Mouse (Mus musculus): ENCODE measurements around the gene Rab22a.
"Not testable (repeated sequence)": the region's sequence is repeated elsewhere in the genome, so short reads cannot be mapped to it uniquely, and the experiment has no call there.

Rab22a gene

DNA sequence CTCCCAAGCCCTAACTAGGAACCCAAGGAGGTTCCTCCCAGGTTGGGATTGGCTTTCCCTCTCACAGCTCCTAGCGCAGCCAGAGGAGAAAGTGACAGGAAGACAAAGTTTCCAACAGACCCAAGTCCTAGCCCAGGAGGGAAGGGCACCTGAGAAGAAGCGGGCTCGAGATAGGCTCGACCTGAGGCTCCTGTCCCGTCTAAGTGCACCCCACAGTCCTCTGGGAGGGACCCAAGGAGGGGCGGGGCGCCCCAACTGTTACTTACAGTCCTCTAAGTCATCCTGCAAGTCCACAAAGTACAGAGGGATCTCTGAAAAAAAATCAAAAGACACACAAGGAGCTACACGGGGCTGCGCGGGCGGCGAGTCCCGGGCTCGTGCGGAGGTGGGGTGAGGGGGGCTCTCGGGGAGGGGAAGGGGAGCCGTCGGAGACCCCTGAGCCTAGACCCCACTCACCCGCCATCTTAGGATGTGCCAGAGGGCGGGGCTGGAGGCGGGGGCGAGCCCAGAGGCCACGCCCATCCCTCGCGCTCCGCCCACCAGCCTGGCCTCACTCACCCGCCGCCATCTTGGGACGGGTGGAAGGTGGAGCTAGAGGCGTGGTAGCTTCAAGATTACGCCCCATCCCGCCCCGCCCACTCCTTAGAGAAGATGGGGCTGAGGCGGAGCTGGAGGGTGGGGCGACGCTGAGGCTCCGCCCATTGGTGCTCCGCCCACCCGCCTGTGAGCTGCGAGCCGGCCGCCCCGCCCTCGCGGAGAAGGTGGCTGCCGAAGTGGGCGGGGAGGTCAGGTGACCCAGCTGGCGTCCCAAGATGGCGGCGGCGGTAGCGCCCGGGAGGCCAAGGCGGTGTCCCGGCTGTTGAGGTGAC, at the start of gene Rab22a:
Gene Rab22a, plus strand, starts transcription at position 704 of the 869 bp plus-strand sequence.
- DNase-seq (ENCODE audit: low spot score) = peak; percentile 97

DNA sequence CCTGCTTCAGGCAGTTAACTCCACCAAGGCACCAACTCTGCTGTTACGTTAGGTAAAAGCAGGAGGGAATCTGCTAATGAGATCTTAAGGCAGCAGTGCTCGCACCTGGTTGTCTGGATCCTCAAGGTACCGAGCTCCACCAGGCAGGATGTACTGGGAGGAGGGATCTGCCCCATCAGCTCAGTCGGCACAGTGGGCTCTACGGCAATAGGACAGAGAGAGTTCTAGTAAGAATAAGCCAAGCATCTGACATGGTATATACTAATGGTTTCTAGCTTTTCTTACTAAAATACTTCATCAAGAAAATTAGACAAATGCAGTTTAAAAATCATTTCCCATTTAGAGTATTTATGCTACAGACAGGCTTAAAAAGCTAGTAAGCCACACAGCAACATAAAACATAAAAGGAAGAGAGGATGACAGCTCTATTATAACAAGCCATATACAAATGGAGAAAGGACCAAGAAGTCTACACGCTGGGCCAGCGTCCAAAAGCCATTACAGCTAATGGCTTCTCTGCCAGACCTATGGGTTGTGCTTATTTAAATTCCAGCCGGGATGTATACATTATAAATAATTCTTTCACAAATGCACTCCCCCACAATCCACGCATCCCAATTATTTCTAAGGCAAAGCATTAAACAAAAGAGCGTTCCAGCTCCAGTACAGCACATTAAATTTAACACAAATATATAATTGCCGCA, 44.0 kb upstream of the Rab22a start:
- DNase-seq (ENCODE audit: low spot score) = no peak

DNA sequence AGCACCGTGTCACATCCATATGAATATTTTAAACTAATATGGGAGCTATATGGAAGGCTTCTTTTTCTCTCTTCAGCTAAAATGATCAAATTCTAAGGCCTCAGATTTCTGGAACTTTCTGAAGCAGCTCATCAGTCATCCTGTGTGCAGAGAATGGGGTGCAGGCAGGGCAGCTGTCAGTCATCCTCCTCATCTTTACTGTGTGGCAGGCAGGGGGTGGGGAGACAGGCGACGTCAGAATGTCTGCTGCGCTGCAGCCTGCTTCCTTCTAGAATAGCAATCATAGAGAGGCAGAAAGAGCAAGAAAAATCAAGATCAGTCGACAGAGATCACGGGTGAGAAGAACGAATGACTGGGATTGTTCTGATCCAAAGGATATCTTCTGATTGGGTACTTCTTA, 43.4 kb upstream of the Rab22a start:
- no peak for DNase-seq (ENCODE audit: low spot score)

DNA sequence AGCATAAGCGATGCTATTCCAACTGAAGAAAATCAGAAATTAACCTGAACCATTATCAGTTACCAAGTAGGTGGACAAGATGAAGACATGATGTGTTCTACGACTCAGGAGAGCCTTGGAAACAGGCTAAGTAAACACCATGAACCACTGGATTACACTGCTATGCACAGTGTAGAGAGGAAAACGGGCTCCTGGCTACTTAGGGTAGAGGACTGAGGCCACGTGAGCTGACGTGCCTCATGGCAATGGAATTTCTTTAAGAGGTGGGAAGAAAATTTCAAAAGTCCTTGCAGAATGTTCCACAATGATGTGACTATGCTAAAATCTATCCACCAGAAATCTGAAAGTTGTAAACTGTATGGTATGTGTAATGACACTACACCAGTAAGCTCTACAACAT, 40.4 kb upstream of the Rab22a start:
- DNase-seq (ENCODE audit: low spot score) = no peak

DNA sequence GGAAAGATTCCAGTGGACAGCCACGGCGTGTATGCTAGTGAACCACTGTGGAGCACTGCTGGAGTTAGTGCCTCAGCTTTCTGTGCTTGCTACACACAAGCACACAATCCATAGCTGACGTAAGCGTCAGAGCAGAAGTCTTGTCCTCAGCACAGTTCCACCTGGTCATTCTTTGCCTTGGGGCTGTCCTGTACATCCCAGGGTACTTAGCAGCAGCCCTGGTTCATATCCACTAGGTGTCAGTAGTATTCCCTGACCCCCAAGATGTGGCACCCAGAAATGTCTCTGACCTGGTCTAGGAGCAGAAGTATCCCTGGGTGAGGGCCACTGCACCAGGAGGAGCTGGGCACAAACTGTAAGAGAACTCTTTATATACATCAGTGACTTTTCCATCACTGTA, 38.9 kb upstream of the Rab22a start:
- DNase-seq (ENCODE audit: low spot score) = no peak

DNA sequence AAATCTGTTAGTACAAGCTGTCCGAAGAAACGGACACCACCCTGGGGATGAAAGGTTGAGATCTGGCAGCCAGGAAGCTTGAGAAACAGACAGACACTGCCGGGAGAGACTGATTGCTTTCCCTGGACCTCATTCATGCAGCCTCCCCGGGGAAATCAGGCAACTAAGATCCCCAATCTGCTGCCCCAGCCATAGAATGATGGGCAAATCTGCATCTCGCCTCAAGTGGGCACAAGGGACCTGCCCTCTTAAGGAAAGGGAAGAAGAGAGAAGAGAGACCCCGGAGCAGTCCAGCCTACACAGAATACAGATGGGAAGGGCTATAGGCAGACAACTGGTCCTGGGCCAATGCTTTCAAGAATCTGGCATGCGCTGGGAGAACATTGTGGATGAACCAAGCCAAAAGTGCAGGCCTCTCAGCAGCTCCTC, 37.4 kb upstream of the Rab22a start:
- no peak for DNase-seq (ENCODE audit: low spot score)

DNA sequence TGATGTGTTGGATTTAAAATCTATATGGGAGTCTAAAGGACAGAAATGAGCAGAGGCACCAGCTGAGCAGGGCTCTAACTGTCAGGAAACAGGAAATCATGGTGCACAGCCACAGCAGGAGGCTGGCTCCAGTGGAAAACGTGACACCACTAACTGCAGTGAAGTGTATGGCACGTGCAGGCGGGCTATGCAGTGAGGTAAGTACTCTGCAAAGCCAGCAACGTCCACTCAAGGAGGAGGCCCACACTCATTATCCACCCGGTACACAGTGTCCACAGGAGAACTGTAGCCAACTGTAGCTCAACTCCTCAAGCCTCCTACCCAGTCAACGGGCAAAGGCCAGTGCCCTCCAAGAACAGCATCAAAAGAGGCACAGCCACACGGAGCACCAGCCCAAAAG, 34.9 kb upstream of the Rab22a start:
- DNase-seq (ENCODE audit: low spot score) = no peak

DNA sequence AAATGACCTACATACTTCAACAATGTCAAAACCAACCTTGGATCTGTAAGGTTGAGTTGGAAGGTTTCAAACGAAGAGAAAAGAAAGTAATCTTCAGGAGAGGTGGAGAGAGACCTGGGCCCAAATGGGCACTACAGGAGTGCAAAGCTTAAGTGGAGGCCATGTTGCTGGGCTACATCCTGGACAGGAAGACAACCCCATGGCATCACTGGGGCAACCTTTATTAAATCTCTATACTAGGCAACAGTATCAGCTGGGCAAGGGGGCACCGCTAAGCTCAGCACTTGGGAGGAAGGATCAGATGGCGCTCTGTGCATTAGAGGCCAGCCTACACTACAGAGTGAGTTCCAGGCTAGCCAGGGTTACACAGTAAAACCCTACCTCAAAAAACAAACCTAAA, 33.8 kb upstream of the Rab22a start:
- no peak for DNase-seq (ENCODE audit: low spot score)

DNA sequence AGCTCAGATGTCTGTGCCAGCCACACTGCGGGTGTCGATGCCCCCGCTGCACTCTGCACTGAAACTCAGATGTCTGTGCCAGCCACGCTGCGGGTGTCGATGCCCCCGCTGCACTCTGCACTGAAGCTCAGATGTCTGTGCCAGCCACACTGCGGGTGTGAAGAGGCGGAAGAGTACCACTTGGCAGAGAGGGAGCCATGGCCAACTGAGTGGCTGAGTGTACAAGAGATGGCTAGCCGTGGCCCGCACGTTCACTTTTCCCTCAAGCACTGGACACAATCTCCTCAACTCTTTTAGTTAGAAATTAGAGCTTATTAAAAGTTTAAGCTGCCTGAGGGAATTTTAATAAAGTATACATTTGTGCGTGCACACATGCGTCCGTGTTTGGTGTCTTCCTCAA, 25.5 kb upstream of the Rab22a start:
- DNase-seq (ENCODE audit: low spot score) = not testable (repeated sequence)

DNA sequence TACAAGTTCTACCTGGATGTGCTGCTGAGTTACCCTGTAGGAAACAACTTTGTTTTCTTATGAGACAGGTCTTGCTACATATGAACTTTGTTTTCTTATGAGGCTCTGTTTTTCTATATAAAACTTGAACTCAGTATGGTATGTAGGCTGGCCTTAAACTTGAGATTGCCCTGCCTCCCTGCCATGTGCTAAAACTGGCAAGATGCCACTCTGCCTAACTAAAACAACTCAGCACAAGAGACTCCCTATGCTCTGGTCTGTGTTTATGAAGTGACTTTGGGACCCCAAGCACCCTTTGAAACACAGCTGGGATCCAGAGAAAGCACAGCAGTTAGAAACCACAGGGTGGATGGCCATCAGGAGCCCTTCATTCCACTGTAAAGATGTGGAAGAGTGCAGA, 18.2 kb upstream of the Rab22a start:
- no peak for DNase-seq (ENCODE audit: low spot score)

DNA sequence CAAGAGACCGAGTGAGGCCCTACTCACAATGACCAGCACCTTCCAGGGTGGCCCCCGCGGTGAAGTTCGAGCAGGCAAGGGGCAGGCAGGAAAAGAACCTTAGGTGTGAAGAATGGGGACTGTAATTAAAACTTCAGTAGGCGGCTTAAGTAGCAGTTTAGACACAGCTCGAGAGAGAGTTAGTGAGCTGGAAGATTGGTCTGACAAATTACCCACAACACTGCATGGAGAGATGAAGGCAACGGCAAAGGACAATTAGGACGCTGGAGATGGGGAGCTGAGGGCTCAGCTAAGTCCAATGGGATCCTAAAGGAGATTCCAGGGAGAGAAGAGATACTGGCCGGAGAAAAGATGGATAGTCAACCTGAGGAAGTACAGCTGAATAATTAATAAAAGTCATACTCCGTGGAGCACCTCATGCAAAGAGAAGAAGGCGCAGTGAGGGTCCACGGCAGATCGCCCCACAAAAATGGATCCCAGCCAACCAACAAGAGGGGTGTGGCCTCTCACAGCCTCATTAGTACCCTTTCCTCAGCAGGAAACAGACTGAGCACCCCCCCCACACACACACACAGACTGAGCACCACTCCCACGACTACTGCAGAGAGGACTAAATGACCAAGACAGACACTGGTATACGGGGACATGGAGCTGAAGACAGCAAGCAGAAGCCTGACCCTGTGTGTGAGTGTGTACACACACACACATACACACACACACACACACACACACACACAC, 17.1 kb upstream of the Rab22a start:
- DNase-seq (ENCODE audit: low spot score) = no peak

DNA sequence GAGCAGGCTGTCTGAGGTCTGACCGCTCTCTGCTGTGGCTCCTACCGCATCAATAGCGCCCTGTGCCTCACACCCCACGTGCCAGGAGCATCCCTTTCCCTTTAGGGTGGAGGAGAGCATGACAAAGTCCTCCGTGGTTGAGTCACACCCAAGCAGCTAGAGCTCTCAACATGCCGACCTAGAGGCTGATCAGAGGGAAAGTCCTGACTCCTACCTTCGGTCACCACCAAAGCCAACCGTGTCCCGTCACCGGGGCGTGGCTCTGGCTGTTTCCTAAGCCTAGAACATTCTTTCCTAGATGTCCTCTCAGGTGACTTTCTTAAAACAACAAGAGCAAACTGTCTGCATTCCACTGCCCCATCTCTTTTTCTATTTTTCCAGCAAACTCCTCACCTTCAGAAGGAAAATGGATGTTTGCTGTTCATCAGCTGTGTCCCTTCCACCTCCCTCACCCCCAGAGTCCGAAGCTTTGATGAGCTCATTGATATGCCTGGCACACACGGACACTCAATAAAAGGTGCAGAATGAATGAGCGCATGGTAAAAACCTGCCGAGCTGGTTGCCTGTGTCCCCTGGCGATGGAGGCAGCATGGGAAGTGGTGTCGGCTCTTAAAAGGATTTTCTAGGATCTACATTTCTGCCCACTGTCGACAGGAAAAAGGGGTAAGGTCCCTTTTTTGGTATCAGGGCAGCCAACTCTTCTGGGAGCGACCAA, 12.2 kb upstream of the Rab22a start:
- no peak for DNase-seq (ENCODE audit: low spot score)

DNA sequence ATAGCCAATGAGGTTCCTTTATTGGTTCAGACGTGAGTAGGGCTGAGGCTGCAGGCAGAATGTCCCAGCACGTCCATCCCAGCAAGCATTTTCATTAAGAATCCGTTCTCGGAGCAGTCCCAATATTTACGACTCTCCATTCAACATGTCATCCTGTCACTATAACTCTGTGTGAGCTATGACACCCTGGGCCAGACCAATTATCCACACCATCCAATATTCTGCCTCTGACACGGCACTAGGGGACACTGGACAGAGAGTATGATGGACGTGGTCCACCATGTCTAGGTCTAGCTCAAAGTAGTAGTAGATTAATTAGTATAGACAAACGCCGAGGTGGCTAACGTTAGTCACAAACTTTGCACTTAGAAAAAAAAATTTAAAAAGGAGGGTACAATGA, 9.8 kb upstream of the Rab22a start:
- DNase-seq (ENCODE audit: low spot score) = no peak

DNA sequence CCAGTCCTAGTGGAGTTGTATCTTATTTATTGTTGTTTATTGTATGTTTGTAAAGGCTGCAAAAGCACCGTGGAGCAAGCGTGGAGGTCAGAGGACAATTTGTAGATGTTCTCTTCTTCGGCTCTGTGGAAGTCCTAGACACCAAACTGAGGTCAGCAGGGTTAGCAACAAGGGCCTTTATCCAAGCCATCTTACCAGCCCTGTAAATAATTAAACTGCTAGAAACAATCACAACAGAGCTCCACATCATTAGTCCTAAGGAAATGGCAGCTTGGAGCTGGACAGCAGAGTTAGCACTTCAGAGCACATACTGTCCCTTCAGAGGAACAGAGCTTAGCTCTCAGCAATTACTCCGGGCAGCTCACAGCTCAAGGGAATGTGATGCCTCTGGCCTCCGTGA, 6.0 kb upstream of the Rab22a start:
- no peak for DNase-seq (ENCODE audit: low spot score)

DNA sequence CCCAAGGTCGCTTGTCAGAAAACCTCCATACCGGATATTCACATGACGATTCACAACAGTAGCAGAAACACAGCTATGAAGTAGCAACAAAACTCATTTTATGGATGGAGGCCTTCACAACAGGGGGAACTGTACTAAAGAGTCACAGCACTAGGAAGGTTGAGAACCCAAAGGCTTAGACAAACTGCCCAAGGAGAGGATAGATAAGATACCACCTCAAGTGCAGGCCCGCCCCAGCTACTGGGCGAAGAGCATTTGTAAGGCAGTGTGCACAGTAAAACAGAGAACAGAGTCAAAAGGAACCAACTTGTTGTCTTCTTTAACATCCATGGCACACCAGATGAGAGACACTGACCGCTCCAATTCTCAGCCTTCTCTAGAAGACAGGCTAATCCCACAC, 1.8 kb upstream of the Rab22a start:
- no peak for DNase-seq (ENCODE audit: low spot score)

DNA sequence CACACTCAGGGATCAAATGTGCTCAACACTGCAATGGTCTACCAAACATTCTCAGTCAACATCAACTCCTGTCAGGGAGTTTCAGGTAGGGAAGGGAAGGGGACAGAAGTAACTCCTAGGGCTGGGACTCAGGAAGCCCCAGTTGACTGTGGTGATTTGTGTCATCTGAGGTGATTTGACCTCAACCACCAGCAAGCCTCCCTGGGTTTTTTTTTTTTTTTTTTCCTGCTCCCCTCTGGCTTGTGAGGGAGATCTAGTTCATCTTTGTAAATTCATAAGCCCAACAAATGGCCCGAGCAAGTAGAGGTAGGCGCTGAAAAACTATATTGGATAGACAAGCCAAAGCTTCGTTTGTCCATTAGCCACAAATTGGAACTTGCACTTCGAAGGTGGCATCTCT, 1.0 kb upstream of the Rab22a start:
- no peak for DNase-seq (ENCODE audit: low spot score)

DNA sequence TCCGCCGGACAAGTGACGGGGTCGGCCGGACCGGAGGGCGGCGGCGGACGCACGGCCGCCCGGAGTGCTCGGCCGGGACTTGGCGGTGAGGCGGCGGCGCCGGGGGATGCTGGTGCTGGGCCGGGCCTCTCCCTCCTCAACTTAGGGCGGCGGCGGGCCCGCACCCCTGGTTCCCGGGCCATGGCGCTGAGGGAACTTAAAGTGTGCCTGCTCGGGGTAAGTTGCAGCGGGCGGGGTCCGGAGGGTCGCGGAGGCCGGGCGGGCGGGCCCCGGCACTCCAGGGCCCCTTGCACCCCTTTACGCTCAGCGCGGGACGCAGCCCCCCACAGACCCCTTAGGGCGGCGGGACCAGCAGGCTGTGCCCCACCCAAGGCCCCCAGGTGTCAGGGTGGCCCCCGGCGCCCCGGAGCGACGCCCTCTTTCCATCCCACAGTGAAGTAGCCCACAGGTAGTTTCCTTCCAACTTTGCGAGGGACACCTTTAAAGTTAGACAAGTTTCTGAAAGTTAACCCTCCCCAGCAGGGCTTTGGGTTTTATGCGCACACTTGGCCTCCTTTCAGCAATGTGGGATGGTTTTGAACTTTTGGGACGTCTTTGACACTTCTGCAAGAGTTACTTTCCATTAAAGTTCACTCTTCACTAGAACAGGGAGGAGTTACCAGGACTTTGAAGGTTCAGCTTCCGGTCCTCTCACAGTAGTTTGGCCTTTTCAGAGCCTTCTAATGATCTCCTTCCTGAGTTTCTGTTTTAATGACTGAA, 545 bp downstream of the Rab22a start:
- DNase-seq (ENCODE audit: low spot score) = no peak

DNA sequence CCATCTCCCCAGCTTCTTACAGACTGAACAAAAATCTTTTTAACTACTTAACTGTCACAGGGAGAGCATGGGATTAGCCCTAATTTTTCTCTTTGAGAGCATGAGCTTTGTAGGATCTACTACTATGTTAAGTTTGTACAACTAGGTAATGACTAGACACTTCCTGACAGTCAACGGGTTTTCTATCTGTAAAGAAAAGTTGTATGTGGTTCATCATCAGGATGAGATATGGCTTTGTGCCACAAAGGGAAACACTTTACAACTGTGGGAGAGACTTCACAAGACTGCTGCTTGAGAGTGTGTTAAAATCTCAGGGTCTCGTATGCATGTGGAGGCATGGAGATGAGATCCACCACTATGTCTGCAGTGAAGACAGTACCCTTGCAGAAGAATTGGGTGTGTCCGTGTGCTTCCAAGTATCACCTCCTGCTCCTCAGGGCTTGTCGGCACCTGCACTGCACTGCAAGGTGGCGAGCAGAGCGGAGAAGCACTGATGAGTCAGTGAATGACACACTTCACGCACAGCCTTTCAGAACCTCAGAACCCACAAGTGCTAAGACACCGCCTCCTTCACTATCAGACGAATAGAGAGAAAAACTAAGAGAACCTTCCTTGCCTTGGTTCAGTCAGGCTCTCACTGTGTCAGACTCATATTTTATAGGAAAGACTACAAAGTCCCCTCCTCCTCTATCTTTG, 2.8 kb downstream of the Rab22a start:
- no peak for DNase-seq (ENCODE audit: low spot score)

DNA sequence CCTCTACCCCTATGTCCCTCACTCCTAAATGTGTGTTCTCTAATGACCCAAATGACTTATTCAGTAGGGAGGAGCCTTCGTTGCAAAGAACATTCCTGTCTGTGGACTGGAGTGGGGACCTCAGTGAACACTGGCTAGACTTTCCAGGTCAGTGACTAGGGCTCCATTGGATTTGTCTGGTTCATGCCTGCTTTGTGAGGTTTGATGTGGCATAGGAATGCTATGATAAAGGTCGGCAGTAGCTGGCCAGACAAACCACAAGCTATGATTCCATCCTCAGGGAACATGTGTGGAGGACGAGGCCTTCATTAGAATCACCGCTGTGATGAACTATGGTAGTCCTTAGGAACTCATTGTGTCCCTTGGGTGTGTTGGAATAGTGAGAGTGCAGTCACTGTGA, 5.2 kb downstream of the Rab22a start:
- DNase-seq (ENCODE audit: low spot score) = no peak

DNA sequence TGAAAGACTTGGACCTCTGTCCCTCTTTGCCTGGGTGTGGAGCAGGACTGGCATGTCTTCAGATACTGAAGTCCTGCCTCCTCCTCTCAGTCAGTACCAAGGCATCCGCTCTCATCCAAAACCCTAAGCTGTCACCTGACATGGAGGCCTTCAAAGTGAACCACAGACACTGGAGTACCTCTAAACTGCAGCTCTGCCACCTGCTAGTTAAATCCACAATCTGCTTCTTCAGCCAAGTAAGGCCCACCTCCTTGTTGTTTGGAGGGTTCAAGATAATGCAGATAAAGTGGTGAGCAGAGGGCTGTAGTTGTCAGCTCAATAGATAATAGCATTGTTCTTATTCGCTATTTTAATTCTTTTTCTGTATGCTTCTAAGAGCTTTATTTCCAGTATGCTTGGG, 5.7 kb downstream of the Rab22a start:
- DNase-seq (ENCODE audit: low spot score) = no peak

DNA sequence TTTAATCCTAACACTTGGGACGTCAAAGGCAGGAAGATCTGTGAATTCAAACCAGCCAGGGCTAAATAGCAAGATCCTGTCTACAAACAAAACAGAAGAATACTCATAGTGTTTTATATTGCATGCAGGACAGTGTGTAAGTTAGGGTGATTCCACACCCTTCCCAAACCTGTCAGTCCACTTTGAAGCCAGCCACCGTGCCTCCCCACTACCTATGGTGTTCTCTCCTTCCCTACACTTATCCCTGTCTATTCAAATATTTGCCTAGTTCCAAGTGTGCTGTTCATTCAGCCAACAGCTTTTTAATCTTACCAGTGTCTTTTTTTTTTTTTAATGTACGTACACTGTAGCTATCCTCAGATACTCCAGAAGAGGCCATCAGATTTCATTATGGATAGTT, 7.3 kb downstream of the Rab22a start:
- DNase-seq (ENCODE audit: low spot score) = no peak

Measured in left cerebral cortex, adult 11 months (tissue).